Mouse (Mus musculus) stomach, embryonic 14.5 days (tissue): ENCODE measurements around the gene Tmem210. TPM values are rescaled to one million over a fixed set of nuclear protein-coding genes. Genes with fewer than 3 reads are reported as not detected.
A peak's percentile ranks its signal among the peaks of the same experiment; 100 is the strongest.

ENCODE experiments used
- ATAC-seq: fragments of 200-750 bp; cut with Nextera tagmentation; 2 replicates; pipeline ENCODE4 v1.8.0; 2017; ENCODE audit warnings: low read depth, moderate TSS enrichment; ENCODE audit not compliant: insufficient number of reproducible peaks, insufficient read depth, low FRiP score
- H3K27ac ChIP-seq: fragments of 300-500 bp; sonication (generic); 2 replicates; pipeline ENCODE4 v1.5.1; 2014; ENCODE audit warnings: mild to moderate bottlenecking, low read length, moderate library complexity, mixed read lengths
- H3K27me3 ChIP-seq: fragments of 300-500 bp; sonication (generic); 2 replicates; pipeline ENCODE4 v1.6.1; 2014; ENCODE audit warnings: low read length, control low read depth, mixed read lengths; ENCODE audit not compliant: control insufficient read depth, insufficient read depth
- H3K36me3 ChIP-seq: fragments of 300-500 bp; sonication (generic); 2 replicates; pipeline ENCODE4 v1.6.1; 2014; ENCODE audit warnings: mild to moderate bottlenecking, control low read depth, low read length, moderate library complexity, mixed read lengths; ENCODE audit not compliant: control insufficient read depth, insufficient read depth
- H3K4me1 ChIP-seq: fragments of 300-500 bp; sonication (generic); 2 replicates; pipeline ENCODE4 v1.6.1; 2014; ENCODE audit warnings: low read length, control low read depth, mixed read lengths; ENCODE audit not compliant: control insufficient read depth, insufficient read depth
- H3K4me2 ChIP-seq: fragments of 300-500 bp; sonication (generic); replicated peaks from 2 replicates; pipeline ENCODE4 v1.6.1; 2014; ENCODE audit warnings: low read depth, low read length, control low read depth
- H3K4me3 ChIP-seq: fragments of 300-500 bp; sonication (generic); 2 replicates; pipeline ENCODE4 v1.5.1; 2014; ENCODE audit warnings: low read depth, low read length, control low read depth
- H3K9ac ChIP-seq: fragments of 300-500 bp; sonication (generic); replicated peaks from 2 replicates; pipeline ENCODE4 v1.6.1; 2014; ENCODE audit warnings: low read depth, mild to moderate bottlenecking, control low read depth, low read length, moderate library complexity, mixed read lengths
- H3K9me3 ChIP-seq: fragments of 300-500 bp; sonication (generic); 2 replicates; pipeline ENCODE4 v1.6.1; 2016; ENCODE audit warnings: low read depth, low read length, control low read depth; ENCODE audit not compliant: control insufficient read depth
- WGBS: fragments of 180-500 bp; shearing (Covaris S2); extraction: QIAGEN DNeasy Blood & Tissue Kit; methylation state at CpG from one replicate; pipeline ENCODE4 v1.1.7; 2014; 5-methylcytosine and 5-hydroxymethylcytosine counted together
- polyA plus RNA-seq: library from polyadenylated mRNA; unstranded; fragments of >200 nt; fragmentation: Nextera tagmentation; extraction: Ambion mirVana; gene quantifications from 2 replicates; pipeline ENCODE4 v1.2.1, GENCODE M21; 2014

Gene Tmem210
- polyA plus RNA-seq, 1 experiment from 2014 or later: not detected

- no peak overlapping the region for H3K27ac ChIP-seq
- peaks cover 44% of the 10 kb centered on the region for H3K27me3 ChIP-seq
- 0% methylated on average over 1 of the region's 1 CpGs for WGBS
- H3K4me2 ChIP-seq: no peak overlapping the region
- no peak for ATAC-seq
- no peaks in the 10 kb centered on the region for H3K36me3 ChIP-seq
- H3K4me3 ChIP-seq: no peak overlapping the region
- H3K9ac ChIP-seq: no peak overlapping the region
- no peaks in the 10 kb centered on the region for H3K9me3 ChIP-seq
- peaks cover 7% of the 10 kb centered on the region for H3K4me1 ChIP-seq
Measured at GRCm38 (mm10) chr2:25292856-25293255, 4.9 kb downstream of the Tmem210 start.

GRCm38 (mm10) chr2:25293706-25294105, 5.8 kb downstream of the Tmem210 start:
- Histone ChIP-seq H3K4me1 (peaks cover 7% of the 10 kb centered on the region), H3K9me3 (no peaks in the 10 kb centered on the region), H3K36me3 (no peaks in the 10 kb centered on the region), H3K27me3 (peaks cover 42% of the 10 kb centered on the region), H3K4me3 (no peak overlapping the region), H3K4me2 (no peak overlapping the region), H3K9ac (no peak overlapping the region), H3K27ac (no peak overlapping the region)
- 75% methylated on average over 9 of the region's 9 CpGs for WGBS
- no peak for ATAC-seq

DNA sequence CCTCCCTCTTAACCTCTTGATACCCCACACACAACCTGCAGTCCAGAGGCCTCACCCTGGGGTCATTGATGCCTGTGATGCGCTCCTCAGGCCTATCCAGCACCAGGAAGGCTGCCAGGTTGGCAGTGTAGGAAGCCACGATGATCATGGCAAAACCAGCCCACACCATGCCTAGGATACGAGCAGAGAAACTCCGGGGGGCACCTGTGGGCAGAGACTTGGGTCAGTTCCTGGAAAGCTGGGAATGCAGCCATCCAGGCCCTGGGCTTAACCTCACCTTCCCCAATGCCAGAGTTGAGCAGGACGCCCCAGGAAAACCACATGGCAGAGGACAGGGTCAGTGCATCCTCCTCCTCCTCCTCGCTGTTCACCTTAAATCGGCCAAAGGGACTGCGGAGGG, 9.1 kb downstream of the Tmem210 start:
- H3K4me2 ChIP-seq: no peak overlapping the region
- 77% methylated on average over 8 of the region's 8 CpGs for WGBS
- H3K36me3 ChIP-seq: no peaks in the 10 kb centered on the region
- H3K27me3 ChIP-seq: peaks cover 8% of the 10 kb centered on the region; the same call in 1 of the 2 replicates
- H3K9ac ChIP-seq: no peak overlapping the region
- no peaks in the 10 kb centered on the region for H3K9me3 ChIP-seq
- H3K27ac ChIP-seq: no peak overlapping the region
- ATAC-seq: no peak
- no peak overlapping the region for H3K4me3 ChIP-seq
- H3K4me1 ChIP-seq: peaks cover 5% of the 10 kb centered on the region

DNA sequence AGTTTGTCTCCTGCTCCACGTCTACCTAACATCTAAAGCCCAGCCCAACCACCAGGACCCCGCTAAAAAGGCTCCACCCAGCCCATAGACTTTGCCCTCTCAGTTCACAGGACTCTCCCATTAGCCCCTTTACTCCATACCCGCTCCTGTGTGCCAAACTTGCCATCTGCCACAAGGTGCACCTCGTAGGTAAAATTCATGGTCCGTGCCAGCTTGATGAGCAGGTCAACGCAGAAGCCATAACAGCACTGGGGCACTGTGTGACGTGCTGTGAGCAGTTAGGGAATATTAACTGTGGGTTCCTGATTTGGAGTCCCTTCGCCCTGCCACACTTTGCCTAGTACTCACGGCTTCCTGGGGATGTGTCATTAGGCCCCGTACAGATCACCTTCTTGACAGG, 10.1 kb downstream of the Tmem210 start:
- Histone ChIP-seq H3K27ac (no peak overlapping the region), H3K9me3 (no peaks in the 10 kb centered on the region), H3K27me3 (no peaks in the 10 kb centered on the region), H3K4me2 (no peak overlapping the region), H3K9ac (no peak overlapping the region), H3K4me3 (no peak overlapping the region), H3K4me1 (no peaks in the 10 kb centered on the region), H3K36me3 (no peaks in the 10 kb centered on the region)
- WGBS: 75% methylated on average over 10 of the region's 10 CpGs
- no peak for ATAC-seq

DNA sequence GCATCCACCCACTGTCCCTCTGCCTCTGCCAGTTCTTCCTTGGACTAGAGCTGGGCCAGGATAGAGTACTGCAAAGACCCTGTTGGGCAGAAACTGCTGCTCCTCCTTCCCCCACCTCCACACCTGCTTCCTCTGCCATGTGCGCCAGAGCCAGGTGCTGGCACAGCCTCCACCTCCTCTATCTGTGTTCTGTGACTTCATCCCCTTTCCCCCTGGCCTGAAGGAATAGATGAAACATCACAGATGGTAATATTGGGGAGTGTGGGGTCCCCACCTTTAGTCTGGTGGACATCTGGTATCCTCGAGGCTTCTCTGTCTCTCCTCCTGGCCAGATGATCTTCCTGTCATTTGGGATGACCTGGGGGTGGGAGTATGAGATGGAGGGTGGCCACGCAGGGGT, 15.5 kb downstream of the Tmem210 start:
- H3K9ac ChIP-seq: no peak overlapping the region
- no peak for ATAC-seq
- H3K27ac ChIP-seq: no peak overlapping the region
- H3K36me3 ChIP-seq: no peaks in the 10 kb centered on the region
- 74% methylated on average over 3 of the region's 3 CpGs for WGBS
- no peak overlapping the region for H3K4me3 ChIP-seq
- H3K9me3 ChIP-seq: no peaks in the 10 kb centered on the region
- 0 out of 2 replicates have a peak, but pooled peaks cover 4% of the 10 kb centered on the region for H3K4me1 ChIP-seq
- no peak overlapping the region for H3K4me2 ChIP-seq
- peaks cover 19% of the 10 kb centered on the region for H3K27me3 ChIP-seq

DNA sequence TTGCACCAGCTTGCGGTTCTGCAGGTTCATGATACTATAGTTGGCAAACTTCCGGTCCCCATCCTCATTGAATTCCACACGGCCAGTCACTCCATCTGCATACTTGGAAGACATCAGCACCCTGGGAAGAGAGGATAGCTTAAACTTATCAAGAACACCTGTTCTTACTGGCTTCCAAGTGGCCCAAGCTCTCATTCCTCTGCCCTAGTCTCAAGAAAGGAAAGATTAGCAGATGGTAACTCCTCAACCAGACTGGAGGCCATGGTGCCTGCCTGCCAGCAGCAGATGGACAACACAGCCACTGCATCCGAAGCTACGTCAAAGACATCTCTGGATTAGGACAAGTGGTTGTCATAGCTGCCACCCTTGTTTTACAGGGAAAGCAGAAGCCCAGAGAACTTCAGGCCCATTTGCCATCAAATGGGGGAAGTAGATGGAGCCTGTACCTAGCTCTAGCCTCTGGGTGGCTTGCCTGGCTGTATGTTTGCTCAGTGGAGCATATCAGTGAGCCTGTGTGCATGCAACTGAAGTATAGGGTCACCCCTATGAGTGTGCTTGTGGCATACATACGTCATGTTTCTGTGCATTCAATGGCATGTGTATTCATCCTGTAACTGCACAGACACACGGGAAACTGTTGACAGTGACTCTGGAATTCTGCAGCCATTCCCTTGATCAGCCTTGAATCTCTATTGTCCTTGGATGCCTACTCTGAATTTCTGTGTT, 16.1 kb downstream of the Tmem210 start:
- Histone ChIP-seq H3K4me3 (no peak overlapping the region), H3K4me1 (0 out of 2 replicates have a peak, but pooled peaks cover 4% of the 10 kb centered on the region), H3K27me3 (peaks cover 23% of the 10 kb centered on the region), H3K9me3 (no peaks in the 10 kb centered on the region), H3K9ac (no peak overlapping the region), H3K36me3 (no peaks in the 10 kb centered on the region), H3K27ac (no peak overlapping the region), H3K4me2 (peak overlapping the region; percentile 63; the same call in 1 of the 2 replicates)
- 70% methylated on average over 7 of the region's 7 CpGs for WGBS
- ATAC-seq: no peak

- Histone ChIP-seq H3K4me1 (0 out of 2 replicates have a peak, but pooled peaks cover 4% of the 10 kb centered on the region), H3K27me3 (peaks cover 23% of the 10 kb centered on the region), H3K9me3 (no peaks in the 10 kb centered on the region), H3K36me3 (no peaks in the 10 kb centered on the region), H3K9ac (peak overlapping the region; percentile 21; the same call in 1 of the 2 replicates), H3K4me3 (peak overlapping the region; percentile 32), H3K4me2 (peak overlapping the region; percentile 63), H3K27ac (no peak overlapping the region)
- peak; percentile 53; the same call in 1 of the 2 replicates for ATAC-seq
- 4% methylated on average over 45 of the region's 45 CpGs for WGBS
Measured at GRCm38 (mm10) chr2:25304657-25305541, 17.0 kb downstream of the Tmem210 start.

GRCm38 (mm10) chr2:25305587-25306359, 17.8 kb downstream of the Tmem210 start:
- Histone ChIP-seq H3K36me3 (no peaks in the 10 kb centered on the region), H3K4me2 (peak overlapping the region; percentile 63), H3K27me3 (peaks cover 27% of the 10 kb centered on the region), H3K9me3 (no peaks in the 10 kb centered on the region), H3K9ac (peak overlapping the region; percentile 21; the same call in 1 of the 2 replicates), H3K27ac (no peak overlapping the region), H3K4me1 (0 out of 2 replicates have a peak, but pooled peaks cover 4% of the 10 kb centered on the region), H3K4me3 (peak overlapping the region; percentile 32)
- no peak for ATAC-seq
- 50% methylated on average over 14 of the region's 14 CpGs for WGBS
